Mouse (Mus musculus) c-Kit-positive CD71-negative TER-119-negative erythroid progenitor cells, embryonic 14.5 days (primary cell): ENCODE measurements around the gene Gabrg3.
"Not testable (repeated sequence)": the region's sequence is repeated elsewhere in the genome, so short reads cannot be mapped to it uniquely, and the experiment has no call there.

ENCODE experiments used
- DNase-seq: peaks from one replicate; pipeline ENCODE4 v3.0.0-alpha.2; 2013; ENCODE audit warnings: low read depth

Gene Gabrg3

DNA sequence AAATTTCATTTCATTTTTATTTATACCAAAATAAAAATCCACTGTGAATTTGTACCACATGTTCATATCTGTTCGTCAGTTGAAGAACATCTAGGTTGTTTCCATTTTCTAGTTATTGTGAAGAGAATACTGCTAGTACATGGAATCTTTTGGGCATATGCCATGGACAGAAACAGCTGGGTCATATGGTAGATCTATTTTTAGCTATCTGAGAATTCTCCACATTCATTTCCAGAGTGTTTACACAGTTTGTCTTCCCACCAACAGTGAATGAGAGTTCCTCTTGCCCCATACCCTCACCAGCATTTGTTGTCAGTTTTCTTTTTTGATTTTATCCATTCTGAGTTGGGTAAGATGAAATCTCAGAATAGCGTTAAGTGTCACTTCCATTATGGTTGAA, 75.0 kb downstream of the Gabrg3 start:
- no peak for DNase-seq

DNA sequence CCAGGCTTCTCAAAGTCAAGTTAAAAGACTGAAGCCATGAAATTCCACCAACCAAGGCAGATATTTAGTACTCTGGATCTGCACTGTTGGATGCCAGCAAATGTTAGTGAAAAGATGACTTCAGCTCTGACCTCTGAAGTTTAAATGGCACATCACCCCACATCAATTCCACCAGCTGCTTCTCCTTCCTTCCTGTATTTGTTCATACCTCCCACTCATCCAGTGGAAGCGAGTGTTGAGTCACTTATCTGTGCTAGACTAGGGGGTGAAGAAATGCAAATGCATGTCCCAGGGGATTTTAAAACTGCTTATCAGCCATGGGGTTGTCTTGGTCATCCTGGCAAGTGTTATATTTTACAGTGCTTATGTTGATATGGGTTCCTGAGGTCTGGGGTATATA, 79.7 kb downstream of the Gabrg3 start:
- no peak for DNase-seq

DNA sequence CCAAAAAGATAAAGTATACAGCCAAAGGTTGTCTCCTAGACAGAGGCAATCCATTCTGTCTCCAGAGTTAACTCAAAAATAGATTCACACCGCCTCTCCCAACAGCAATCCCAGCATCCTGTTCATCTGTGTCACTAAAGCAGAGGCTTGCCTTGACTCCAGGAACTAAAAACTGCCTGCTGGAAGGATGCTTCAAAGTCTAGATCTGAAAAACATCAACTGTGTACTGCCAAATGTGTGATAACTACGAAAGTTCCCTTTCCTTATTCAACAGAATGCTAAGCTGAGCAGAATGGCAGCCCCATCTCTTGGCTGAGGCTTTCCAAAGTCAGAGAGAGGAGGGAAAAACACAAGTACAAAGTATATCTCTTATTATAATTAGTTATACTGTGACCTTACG, 90.3 kb downstream of the Gabrg3 start:
- DNase-seq, result no peak

DNA sequence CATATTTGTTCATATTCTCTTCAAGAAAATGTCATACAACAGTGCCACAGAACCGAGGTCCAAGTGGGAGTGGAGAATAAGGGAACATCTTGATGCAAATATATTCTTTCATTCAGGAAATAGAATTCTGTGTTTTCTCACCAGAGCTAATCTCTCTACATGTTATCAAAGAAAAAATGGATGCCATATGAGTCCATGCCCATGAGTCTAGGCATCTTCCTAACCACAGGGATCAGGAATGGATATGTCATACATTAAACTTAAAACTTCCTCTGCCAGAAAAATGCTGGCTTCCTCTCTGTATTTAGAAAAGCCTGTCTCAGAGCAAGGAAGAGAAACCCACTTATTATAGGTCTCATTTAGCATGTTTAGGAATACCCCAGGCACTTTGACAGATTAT, 92.9 kb downstream of the Gabrg3 start:
- DNase-seq, result no peak

DNA sequence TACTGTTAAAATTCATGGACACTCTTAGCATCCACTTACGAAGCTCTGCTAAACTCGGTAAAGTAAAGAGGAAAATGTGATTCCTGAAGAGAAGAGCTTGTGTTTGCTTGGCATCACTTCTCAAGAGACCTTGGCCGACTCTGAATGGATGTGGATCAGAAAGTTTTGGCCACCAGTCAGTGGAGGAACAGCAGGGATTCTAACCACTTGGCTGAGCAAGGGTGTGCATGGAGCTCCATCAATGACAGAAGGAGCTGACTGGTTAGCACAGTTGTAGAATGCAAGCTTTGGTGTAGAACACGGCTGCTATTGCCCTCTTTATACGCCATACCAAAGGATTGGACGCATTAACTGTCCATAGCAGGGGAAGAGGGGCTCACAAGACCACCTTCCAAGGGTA, 93.4 kb downstream of the Gabrg3 start:
- DNase-seq, result no peak

DNA sequence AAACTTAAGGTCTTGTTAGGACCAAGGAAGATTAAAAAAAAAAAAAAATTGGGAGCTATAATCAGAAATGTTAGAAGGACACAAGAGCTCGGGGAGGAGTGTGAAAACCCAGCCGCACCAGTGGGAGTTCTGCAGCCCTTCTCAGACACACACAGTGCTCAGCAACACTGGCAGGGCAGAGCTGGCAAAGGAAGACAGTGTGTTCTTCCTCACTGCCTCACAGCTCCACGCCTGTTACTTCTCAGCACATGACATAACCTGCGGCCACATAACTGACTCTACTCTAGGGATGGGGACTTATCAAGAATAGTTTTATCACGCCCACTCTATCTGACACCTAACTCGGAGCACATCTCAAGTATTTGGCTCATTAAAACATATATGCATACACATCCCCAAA, 103.8 kb downstream of the Gabrg3 start:
- DNase-seq, result no peak

DNA sequence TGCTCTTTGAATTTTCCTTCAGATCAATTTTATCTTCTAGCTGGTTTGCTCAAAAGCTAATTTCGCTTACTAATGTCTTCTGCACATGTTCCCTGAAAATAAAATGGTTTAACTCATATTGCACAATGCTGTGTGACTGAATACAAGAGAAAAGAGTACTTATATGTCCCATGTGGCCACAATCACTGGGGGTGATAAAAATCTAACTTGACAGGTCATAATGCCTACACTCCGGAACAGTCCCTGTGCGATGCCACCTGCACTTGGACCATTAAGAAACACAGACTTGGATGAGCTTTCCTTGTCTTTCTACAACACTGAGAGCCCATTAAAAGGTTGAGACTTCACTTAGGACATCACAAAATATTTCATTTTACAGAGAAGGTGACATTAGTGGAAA, 108.1 kb downstream of the Gabrg3 start:
- no peak for DNase-seq

DNA sequence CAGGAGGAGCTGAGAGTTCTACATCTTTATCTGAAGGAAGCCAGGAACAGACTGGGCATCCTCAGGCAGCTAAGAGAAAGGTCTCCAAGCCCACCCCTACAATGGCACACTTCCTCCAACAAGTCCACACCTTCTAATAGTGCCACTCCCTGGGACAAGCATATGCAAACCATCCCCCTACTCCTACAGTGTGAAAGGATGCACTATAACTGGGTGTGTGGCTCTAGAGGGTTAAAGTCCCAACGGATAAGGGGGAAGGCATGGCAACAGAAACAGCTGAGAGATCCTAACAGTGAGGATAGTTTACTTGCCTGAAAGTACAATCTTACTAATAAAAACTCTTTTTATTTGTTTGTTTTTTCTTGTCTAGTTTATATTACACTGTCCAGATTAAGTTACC, 126.8 kb downstream of the Gabrg3 start:
- no peak for DNase-seq

DNA sequence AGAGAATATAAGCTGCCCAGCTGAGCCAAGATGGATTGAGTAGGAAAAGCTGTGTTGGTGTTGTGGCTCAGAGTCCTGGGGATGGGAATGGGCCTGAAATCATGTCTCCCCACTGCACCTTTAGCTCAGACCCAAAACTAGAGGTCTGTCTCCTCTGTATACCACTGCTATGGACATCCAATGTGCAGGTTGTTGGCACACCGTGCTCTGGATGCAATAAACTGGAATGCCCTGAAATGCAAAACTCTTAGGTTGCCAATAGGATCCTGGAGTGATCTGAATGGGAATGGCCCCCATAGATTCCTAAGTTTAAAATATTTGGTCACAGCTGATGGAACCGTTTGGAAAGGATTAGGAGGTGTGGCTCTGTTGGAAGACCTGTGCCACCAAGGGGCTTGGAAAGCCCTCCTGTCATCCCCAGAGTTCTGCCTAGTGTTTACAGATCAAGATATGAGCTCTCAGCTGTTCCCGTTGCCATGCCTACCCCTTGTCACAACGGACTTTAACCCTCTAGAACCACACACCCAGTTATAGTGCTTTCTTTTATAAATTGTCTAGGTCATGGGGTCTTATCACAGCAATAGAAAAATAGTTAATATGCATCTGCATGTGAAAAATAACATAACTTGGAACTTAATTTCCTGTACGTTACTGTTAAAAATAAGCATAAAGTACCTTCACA, 128.0 kb downstream of the Gabrg3 start:
- DNase-seq, result no peak

DNA sequence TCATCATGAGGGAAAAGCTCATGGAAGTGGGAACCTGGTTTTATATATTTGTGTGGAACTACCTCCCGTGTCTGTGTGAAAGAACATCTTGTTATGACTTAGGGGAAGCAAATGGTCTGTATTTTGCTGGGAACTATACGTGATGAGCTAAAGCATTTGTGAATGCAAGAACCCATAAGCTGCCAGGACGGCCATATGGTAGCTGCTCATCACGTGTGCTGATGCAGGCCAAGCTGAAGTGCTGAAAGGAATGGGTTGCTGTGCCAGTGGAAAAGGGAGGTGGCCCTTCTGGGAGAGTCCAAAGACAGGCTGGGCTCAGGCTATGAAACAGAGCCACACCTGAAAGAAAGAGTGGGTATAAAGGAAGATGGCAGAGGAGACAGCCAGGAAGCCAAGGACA, 143.0 kb downstream of the Gabrg3 start:
- DNase-seq, result no peak

DNA sequence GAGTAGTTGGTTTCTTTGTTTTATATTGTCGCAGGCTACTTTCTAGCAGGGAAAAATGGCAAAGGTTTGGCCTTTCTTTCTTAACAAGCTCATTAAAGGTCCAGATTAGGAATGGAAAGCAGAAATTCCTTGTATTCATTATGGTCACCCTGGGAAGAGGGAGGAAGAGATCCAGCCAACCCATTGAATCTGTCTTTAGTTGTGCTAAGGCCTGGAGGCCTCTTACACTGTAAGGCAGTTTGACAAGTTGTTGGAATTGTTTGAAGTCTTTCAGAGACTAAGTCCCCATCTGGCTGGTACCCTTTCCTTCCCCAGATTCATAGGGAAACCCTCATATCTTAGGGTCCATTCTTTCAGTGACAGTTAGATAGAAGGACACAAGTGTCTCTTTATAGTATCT, 172.9 kb downstream of the Gabrg3 start:
- no peak for DNase-seq

DNA sequence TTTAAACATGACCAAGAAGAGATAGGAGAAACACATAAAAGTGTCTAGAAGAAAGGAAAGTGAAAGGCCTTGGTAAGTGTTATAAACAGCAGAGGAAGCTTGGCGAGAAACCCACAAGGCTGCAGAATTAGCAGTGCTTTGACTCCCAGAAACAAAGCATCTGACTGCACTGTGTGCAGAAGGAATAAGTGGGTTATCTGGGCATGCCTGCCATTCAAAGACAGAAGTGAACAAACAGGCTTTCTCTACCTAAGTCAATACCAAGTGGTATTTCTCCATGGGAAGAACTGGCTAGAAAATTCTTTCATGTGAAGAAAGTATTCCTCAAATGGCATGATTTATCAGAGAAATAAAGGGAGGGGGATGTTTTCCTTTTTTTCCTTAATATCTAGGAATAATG, 201.0 kb downstream of the Gabrg3 start:
- DNase-seq, result no peak

DNA sequence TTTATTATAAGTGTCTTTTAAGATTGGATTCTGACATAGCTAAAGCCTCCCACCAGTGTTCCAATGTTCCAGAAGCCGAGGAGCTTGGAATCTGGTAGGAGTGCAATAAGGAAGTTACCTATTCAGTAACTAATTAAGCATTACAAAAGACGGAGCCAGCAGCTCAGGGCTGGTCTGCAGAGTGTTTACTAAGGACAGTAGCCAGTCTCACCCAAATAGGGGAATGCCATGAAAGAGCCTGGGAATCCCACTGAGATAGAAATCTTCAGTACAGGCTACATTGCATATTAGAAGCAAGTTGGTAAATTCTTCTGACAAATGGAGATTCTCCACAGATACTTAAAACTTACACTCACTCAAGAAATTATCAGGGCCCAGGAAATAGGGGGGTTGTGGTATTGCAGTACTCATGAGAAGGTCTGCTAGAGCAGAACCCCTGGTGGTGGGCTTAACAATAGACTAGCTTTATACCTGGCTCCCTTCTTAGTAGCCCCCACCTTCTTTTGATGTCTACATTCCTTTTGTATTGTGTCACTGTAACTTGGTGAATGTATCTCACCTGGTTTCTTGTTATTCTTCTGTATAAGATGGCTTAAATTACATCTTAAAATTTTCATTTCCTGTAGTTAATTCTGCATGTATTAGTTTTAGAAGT, 211.0 kb downstream of the Gabrg3 start:
- not testable (repeated sequence) for DNase-seq

DNA sequence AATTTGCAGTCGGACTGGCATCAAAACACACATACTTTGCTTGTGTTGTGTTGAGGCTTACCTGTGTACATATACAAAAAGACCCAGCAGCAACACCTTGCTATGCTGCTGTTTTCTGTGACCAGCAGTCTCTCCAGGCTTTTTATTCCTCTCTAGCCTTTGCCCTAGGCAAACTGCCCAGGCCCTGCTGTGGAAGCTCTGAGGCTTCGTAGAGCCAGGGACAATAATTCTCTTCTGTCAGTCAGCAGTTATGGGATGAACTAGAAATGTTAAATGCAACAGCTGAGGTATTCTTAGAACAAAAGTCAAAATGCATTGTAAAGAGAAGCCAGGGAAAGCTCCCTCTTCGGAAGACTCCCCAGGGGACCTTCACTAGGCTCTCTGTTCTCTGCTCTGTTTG, 220.1 kb downstream of the Gabrg3 start:
- DNase-seq, result no peak

DNA sequence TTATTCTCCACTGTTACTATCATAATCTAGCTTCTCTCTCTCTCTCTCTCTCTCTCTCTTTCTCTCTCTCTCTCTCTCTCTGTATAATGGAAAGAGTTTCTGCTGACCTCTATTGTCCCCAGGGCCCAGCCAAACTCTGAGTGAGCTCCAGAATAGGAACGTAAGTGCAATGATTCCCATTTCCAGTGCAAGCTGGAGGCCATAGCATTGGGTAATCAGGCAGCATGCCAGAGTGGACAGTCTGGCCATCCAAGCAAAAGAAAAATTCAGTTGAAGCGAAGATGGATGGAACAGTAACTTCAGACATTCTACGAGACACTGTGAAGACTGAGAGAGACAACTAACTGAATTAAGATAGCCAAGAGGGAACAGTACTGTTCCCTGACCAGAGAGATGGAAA, 228.8 kb downstream of the Gabrg3 start:
- no peak for DNase-seq

DNA sequence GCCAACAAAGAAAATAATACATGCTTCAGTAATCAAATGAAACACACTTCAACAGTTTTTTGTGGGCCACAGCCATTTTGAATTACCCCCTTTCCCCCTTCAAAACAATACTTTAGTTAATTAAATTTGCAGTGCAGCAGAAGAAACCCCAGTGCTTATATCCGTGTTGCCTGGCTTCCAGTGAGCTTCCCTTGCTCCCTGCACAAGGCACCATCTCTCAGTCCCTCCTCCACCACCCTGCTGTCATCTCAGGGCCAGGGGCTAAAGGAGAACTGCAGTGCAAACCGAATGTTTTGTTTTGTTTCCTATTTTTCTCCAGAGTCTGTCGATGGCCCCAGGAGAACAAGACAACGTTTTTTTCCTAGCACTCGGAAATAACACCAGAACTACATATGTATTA, 233.2 kb downstream of the Gabrg3 start:
- no peak for DNase-seq

DNA sequence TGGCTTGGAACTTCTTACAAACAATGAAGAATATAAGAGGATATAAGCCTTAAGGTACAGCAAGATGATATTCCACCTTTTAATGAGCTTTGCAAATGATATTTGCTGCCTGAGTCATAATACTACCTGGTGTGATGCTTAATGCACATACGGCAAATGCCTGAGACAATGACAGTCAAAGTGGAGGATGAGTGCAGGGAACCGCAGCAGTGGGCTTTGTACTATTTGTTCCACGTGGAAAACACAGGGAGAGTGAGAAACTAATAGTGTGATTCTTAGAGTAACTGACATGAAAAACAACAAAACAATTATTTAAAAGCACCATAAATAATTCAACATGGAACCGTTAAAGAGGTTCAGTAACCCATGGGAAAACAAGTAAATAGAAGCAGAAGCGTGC, 236.2 kb downstream of the Gabrg3 start:
- no peak for DNase-seq

DNA sequence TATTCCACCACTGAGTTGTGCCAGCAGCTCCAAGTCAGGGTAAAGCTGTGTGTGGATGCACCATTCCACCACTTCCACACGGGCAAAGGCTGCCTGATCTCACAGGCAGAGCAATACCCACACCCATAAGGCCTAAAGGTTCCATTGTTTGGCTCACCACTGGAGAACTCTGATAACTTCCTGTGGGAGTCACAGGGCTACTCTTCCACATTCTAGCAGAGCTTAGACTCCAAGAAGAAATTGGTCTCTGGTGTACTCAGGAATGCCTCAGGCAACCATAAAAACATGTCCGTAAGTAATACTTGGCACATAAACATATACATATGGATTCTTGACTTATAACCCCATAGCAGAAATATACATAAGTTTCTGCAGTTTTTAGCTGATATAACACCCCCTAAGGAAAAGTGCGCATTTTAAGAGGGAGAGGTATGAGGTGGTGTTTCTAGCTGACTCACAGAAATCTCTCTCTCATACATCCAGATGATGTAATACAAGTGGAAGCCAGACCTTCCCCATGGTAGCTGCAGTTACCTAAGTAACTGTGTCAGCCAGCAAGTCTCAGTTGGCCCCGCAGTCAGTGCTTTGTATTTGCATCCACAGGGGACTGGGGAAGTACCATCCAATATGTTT, 248.8 kb downstream of the Gabrg3 start:
- no peak for DNase-seq

DNA sequence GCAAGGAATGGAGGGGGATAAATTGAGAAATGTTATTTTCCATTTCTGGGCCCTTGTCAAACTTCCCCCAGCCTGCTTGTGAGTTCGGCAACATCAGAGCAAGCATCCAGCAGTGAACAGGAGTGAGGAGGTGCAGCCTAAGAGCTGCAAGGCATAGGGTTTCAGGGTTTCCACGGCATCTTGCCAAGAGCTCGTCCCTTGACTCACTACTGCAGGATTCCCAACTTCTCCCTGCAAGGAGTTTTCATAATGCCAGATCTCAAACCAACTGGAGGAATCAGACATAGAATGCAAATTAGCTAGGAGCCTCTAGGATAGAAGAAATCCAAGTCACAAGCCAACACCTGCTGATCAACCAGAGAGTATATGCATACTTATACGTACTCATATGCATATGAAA, 254.0 kb downstream of the Gabrg3 start:
- no peak for DNase-seq

DNA sequence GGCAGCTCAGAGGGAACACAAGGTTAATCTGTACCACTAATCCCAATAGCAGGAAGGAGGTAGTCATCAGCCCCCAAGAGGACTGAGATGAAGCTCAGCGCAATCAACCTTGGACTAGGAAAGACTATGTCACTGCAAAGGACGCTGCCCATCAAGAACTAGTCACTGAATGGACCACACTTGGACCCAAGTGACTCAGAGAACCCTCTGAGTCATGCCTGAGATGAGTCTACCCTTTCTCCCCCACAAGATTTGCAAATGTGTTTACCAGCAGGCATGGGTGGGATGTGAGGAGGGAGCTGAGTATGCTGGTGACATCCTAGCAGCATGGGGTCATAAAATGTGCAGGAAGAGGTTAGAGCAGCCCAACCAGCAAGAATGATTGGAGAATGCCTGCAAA, 254.5 kb downstream of the Gabrg3 start:
- DNase-seq, result no peak

DNA sequence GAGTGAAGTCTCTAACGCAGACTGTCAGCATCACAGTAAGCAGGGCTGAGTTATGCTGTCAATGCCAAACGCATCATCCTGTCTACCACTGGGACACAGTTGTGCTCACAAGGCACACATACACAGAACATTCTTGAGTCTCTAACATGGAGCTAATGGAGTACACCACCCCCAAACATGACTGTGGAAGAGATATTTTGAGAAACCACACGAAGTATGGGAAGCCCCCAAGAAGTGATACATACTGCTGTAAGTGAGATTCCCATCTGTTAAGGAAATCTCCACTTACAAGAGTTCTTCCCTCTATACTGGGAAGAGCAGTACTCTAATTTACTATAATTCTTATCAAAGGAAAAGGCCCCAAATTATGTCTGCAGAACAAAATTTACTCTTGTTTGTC, 286.9 kb downstream of the Gabrg3 start:
- no peak for DNase-seq

DNA sequence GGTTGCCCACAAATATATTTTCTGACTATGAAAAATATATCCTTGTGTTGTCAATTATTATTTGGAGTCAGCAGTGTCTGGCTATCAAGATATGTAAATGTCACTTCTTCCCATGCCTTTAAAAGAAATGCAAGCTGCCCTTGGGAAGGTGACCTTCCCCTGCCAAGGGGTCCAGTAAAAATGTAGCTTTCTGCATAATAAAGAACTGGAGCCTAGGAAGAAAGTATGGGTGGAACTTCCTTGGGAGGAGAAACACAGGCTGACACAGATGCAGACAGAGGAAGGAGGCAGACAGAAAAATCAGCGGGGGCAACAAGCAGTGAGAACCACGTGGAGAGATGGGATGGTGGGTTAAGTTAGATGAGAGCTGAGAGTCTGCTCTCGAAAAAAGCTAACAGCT, 304.9 kb downstream of the Gabrg3 start:
- no peak for DNase-seq

DNA sequence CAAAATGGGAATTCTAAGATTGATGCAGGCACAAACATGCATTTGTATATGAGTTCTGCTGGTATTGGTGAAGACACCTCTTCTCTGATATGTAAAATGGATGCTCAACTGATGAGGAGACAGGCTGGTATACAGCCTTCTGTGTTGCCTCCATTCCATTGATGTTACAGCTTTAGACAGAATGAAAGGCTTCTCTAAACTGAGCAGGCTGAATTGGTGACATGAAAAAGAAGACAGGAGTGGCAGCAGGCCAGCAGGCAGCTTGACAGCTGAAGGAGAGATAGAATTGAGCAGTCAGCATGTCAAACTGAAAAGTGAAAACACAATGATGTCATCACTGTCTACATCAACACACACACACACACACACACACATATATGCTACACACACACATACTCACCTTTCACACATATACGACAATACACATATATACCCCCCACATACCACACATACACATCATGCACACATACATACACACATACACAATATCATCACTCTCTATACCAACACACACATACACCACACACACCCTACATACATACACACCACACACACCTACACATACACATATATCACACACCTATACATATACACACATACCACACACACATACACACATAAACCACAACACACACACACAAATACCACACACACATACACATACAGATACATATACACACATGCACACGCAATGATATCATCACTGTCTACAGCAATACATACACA, 315.4 kb downstream of the Gabrg3 start:
- DNase-seq, result no peak
